Comparison of ENCODE assay signal across 11 mouse cellular contexts in the genomic region with DNA sequence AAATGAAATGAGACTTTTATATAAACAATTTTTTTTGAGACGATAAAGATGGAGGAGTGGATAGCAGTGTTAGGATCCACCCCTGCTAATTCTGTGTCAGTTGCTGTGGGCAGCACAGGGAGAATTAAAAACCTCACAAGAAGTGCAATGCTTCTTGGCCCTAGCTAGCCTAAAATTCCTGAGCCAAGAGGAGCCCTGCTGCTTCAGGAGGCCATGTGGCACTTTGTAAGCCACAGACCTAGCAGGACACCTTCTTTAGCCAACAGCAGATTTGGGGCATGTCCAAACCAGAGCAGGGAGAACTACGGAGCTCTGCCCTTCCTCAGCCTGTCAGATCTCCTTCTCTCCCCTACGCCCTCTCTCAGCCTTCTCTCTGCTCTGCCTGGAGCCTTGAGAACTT. TPM values are rescaled to one million over a fixed set of nuclear protein-coding genes. Genes with fewer than 3 reads are reported as not detected.
A peak's percentile ranks its signal among the peaks of the same experiment; 100 is the strongest.
DNase-seq lines count a peak whose midpoint lies in the region; ATAC-seq and TF ChIP-seq lines count a peak whose summit lies in the region.
"Had no signal": no experiment of that assay in that cellular context is flagged by ENCODE, and none has a peak within 500 bp of the region (broad histone marks: within the 10 kb centered on the region; RNA-seq: fewer than 3 reads in every experiment).

No protein-coding gene starts in this region.

- H3K4me1 ChIP-seq in heart, adult 2 months (ENCODE audit: control insufficient read depth, insufficient read depth, low read length), result peaks cover 15% of the 10 kb centered on the region
- peaks cover 14% of the 10 kb centered on the region for H3K4me1 ChIP-seq in midbrain, embryonic 10.5 days
- no peaks in the 10 kb centered on the region for H3K4me1 ChIP-seq in midbrain, embryonic 14.5 days (ENCODE audit: control insufficient read depth, insufficient read depth, low read length)
- H3K4me1 ChIP-seq in stomach, embryonic 15.5 days, result 0 out of 2 replicates have a peak, but pooled peaks cover 10% of the 10 kb centered on the region
- H3K4me1 ChIP-seq in forebrain, embryonic 16.5 days (replicated peaks; ENCODE audit: control insufficient read depth, insufficient read depth, low read length), result no peaks in the 10 kb centered on the region; the same call in 1 of the 2 replicates

- H3K4me3 ChIP-seq in heart, adult 2 months, result no peak overlapping the region
- H3K4me3 ChIP-seq in midbrain, embryonic 10.5 days, result no peak overlapping the region
- no peak overlapping the region for H3K4me3 ChIP-seq in midbrain, embryonic 14.5 days (replicated peaks; ENCODE audit: low read depth, low read length)
- H3K4me3 ChIP-seq in stomach, embryonic 15.5 days (replicated peaks), result no peak overlapping the region
- no peak overlapping the region for H3K4me3 ChIP-seq in forebrain, embryonic 16.5 days (replicated peaks; ENCODE audit: low read length)

- no peak for TF ChIP-seq CTCF in heart, adult 2 months (IDR thresholded peaks at IDR 0.05)

- TF ChIP-seq EP300 in heart, adult 2 months (IDR thresholded peaks at IDR 0.05; ENCODE audit: insufficient read depth, low read depth, low read length), result 0 out of 2 replicates have a peak, but pooled peaks have one; percentile 47

- no peak for ATAC-seq in midbrain, embryonic 14.5 days (ENCODE audit: low FRiP score, low TSS enrichment)
- ATAC-seq in stomach, embryonic 15.5 days (ENCODE audit: insufficient read depth, low FRiP score, low read depth), result no peak
- ATAC-seq in inflammation-experienced regulatory T-cells, adult 6 months, result no peak
- ATAC-seq in forebrain, embryonic 16.5 days, result no peak

- H3K36me3 ChIP-seq in heart, adult 2 months (ENCODE audit: control insufficient read depth, insufficient read depth, low read length), result no peaks in the 10 kb centered on the region
- no peaks in the 10 kb centered on the region for H3K36me3 ChIP-seq in midbrain, embryonic 10.5 days
- H3K36me3 ChIP-seq in midbrain, embryonic 14.5 days (ENCODE audit: control insufficient read depth, insufficient read depth, low read length), result no peaks in the 10 kb centered on the region
- H3K36me3 ChIP-seq in stomach, embryonic 15.5 days, result no peaks in the 10 kb centered on the region
- no peaks in the 10 kb centered on the region for H3K36me3 ChIP-seq in forebrain, embryonic 16.5 days (ENCODE audit: control insufficient read depth, insufficient read depth)

- peak overlapping the region; percentile 31; the same call in 1 of the 2 replicates for H3K9ac ChIP-seq in heart, adult 2 months (ENCODE audit: low read depth, low read length)
- H3K9ac ChIP-seq in midbrain, embryonic 14.5 days (replicated peaks; ENCODE audit: low read length), result no peak overlapping the region
- no peak overlapping the region for H3K9ac ChIP-seq in stomach, embryonic 15.5 days
- H3K9ac ChIP-seq in forebrain, embryonic 16.5 days (replicated peaks; ENCODE audit: low read depth, low read length), result no peak overlapping the region

- no peak for TF ChIP-seq POLR2A in heart, adult 2 months (IDR thresholded peaks at IDR 0.05; ENCODE audit: insufficient read depth, low read depth, low read length)

- 53% methylated on average over 3 of the region's 3 CpGs for WGBS in heart, adult 2 months
- 81% methylated on average over 3 of the region's 3 CpGs for WGBS in midbrain, embryonic 10.5 days
- 78% methylated on average over 3 of the region's 3 CpGs for WGBS in midbrain, embryonic 14.5 days
- 39% methylated on average over 3 of the region's 3 CpGs for WGBS in stomach, embryonic 15.5 days
- 76% methylated on average over 3 of the region's 3 CpGs for WGBS in forebrain, embryonic 16.5 days

- intact Hi-C loops in heart, adult 2 months (cut with DNase I), result no loop called here
- intact Hi-C loops in heart, postnatal 36 days (cut with DNase I), result no loop called here

- H3K27ac ChIP-seq in heart, adult 2 months, result peak overlapping the region; percentile 40
- H3K27ac ChIP-seq in midbrain, embryonic 10.5 days (replicated peaks), result peak overlapping the region; percentile 39
- no peak overlapping the region for H3K27ac ChIP-seq in midbrain, embryonic 14.5 days (replicated peaks; ENCODE audit: low read depth, low read length)
- H3K27ac ChIP-seq in stomach, embryonic 15.5 days, result peak overlapping the region; percentile 75
- H3K27ac ChIP-seq in forebrain, embryonic 16.5 days (ENCODE audit: low read length), result no peak overlapping the region

- no peak overlapping the region for H3K4me2 ChIP-seq in midbrain, embryonic 14.5 days (ENCODE audit: low read length)
- H3K4me2 ChIP-seq in stomach, embryonic 15.5 days, result no peak overlapping the region
- no peak overlapping the region for H3K4me2 ChIP-seq in forebrain, embryonic 16.5 days (ENCODE audit: low read length)

- H3K27me3 ChIP-seq in heart, adult 2 months (ENCODE audit: control insufficient read depth, insufficient read depth, low read length), result no peaks in the 10 kb centered on the region
- no peaks in the 10 kb centered on the region for H3K27me3 ChIP-seq in midbrain, embryonic 10.5 days (ENCODE audit: low read depth, poor library complexity, severe bottlenecking)
- no peaks in the 10 kb centered on the region for H3K27me3 ChIP-seq in midbrain, embryonic 14.5 days (ENCODE audit: control insufficient read depth, insufficient read depth, low read length)
- H3K27me3 ChIP-seq in stomach, embryonic 15.5 days (replicated peaks), result no peaks in the 10 kb centered on the region
- H3K27me3 ChIP-seq in forebrain, embryonic 16.5 days (replicated peaks; ENCODE audit: control insufficient read depth, insufficient read depth, low read length), result no peaks in the 10 kb centered on the region
- H3K27me3 ChIP-seq: CH12.LX had no signal

- DNase-seq in heart, adult 2 months, result peak; percentile 31 to 57
- DNase-seq in heart, postnatal 36 days, result no peak
- DNase-seq in midbrain, embryonic 10.5 days (ENCODE audit: low spot score), result no peak
- no peak for DNase-seq in midbrain, embryonic 14.5 days
- peak; percentile 95 for DNase-seq in cerebellum, adult 9-10 months
- DNase-seq: kidney, adult 18-20 months; thymus, postnatal 36 days had no signal

- H3K9me3 ChIP-seq in midbrain, embryonic 10.5 days (replicated peaks), result 0 out of 2 replicates have a peak, but pooled peaks cover 3% of the 10 kb centered on the region
- no peaks in the 10 kb centered on the region for H3K9me3 ChIP-seq in midbrain, embryonic 14.5 days (ENCODE audit: control insufficient read depth, low read length)
- no peaks in the 10 kb centered on the region for H3K9me3 ChIP-seq in stomach, embryonic 15.5 days
- H3K9me3 ChIP-seq in forebrain, embryonic 16.5 days (ENCODE audit: control insufficient read depth, low read length), result no peaks in the 10 kb centered on the region

- H3K79me2 ChIP-seq in heart, adult 2 months (replicated peaks; ENCODE audit: control insufficient read depth, insufficient read depth, low read length), result no peaks in the 10 kb centered on the region

RNA-seq across cellular contexts. Expression of gene Heg1, which starts 13.8 kb away (rescaled TPM):
- total RNA-seq in heart, adult 2 months (2021), result 100 to 1,000 TPM; 126 to 148 TPM
- polyA plus RNA-seq in heart, adult 2 months (2012; rRNA removed), result 60.6 and 123 TPM in 2 replicates
- 100 to 1,000 TPM; 136 to 157 TPM for total RNA-seq in heart, postnatal 36 days (2021)
- 34.3 and 45.7 TPM in 2 replicates for polyA plus RNA-seq in midbrain, embryonic 10.5 days (2016; fragmentation: Nextera tagmentation; extraction: Ambion mirVana)
- 8.9 and 15.9 TPM in 2 replicates for polyA plus RNA-seq in midbrain, embryonic 14.5 days (2014; fragmentation: Nextera tagmentation; extraction: Ambion mirVana)
- polyA plus RNA-seq in stomach, embryonic 15.5 days (2015; fragmentation: Nextera tagmentation; extraction: Ambion mirVana), result 22.1 and 23.4 TPM in 2 replicates
- polyA plus RNA-seq in inflammation-experienced regulatory T-cells, adult 6 months (2017; shearing (Covaris generic)), result 10 to 100 TPM; 28.3 to 33.9 (median 29.1) TPM
- polyA plus RNA-seq in forebrain, embryonic 16.5 days (2015; fragmentation: Nextera tagmentation; extraction: Ambion mirVana), result 18.6 and 19.7 TPM in 2 replicates

Comparison
In these comparisons a context has a peak if more than half of its experiments do, and no peak if none do; other contexts are left out.
1. DNase-seq: peak in heart, adult 2 months (2 of 2) and cerebellum, adult 9-10 months (single experiment); none in heart, postnatal 36 days (0 of 2), midbrain, embryonic 10.5 days (single experiment) and midbrain, embryonic 14.5 days (single experiment).
2. H3K27ac ChIP-seq: peak in heart, adult 2 months (single experiment), midbrain, embryonic 10.5 days (single experiment) and stomach, embryonic 15.5 days (single experiment); none in midbrain, embryonic 14.5 days (single experiment) and forebrain, embryonic 16.5 days (single experiment).